Mouse (Mus musculus) neural tube, embryonic 11.5 days (tissue): ENCODE results near the gene Gse1. TPM values are rescaled to one million over a fixed set of nuclear protein-coding genes. Genes with fewer than 3 reads are reported as not detected.

Source experiments
- ATAC-seq: fragments of 200-750 bp; cut with Nextera tagmentation; 2 replicates; pipeline ENCODE4 v1.8.0; 2017; ENCODE audit warnings: moderate number of reproducible peaks, mild to moderate bottlenecking, moderate TSS enrichment, moderate library complexity; ENCODE audit not compliant: insufficient read depth, low FRiP score, low TSS enrichment
- DNase-seq: peaks from one replicate; pipeline ENCODE4 v3.0.0-alpha.2; 2015; ENCODE audit warnings: low spot score
- H3K27ac ChIP-seq: fragments of 300-500 bp; sonication (generic); 2 replicates; pipeline ENCODE4 v1.5.1; 2014; ENCODE audit warnings: low read depth, mild to moderate bottlenecking, low read length
- H3K27me3 ChIP-seq: fragments of 300-500 bp; sonication (generic); 2 replicates; pipeline ENCODE4 v1.6.1; 2014; ENCODE audit warnings: mild to moderate bottlenecking, low read length, mixed read lengths; ENCODE audit not compliant: control insufficient read depth, insufficient read depth
- H3K36me3 ChIP-seq: fragments of 300-500 bp; sonication (generic); 2 replicates; pipeline ENCODE4 v1.6.1; 2014; ENCODE audit warnings: mild to moderate bottlenecking, low read length, moderate library complexity, mixed read lengths; ENCODE audit not compliant: control insufficient read depth, insufficient read depth
- H3K4me1 ChIP-seq: fragments of 300-500 bp; sonication (generic); 2 replicates; pipeline ENCODE4 v1.6.1; 2014; ENCODE audit warnings: low read length, mixed read lengths; ENCODE audit not compliant: control insufficient read depth, insufficient read depth
- H3K4me2 ChIP-seq: fragments of 300-500 bp; sonication (generic); 2 replicates; pipeline ENCODE4 v1.6.1; 2014; ENCODE audit warnings: low read depth, mild to moderate bottlenecking, moderate library complexity
- H3K4me3 ChIP-seq: fragments of 300-500 bp; sonication (generic); 2 replicates; pipeline ENCODE4 v1.5.1; 2014; ENCODE audit warnings: low read depth, low read length
- H3K9ac ChIP-seq: fragments of 300-500 bp; sonication (generic); 2 replicates; pipeline ENCODE4 v1.6.1; 2014; ENCODE audit warnings: mild to moderate bottlenecking, low read length
- H3K9me3 ChIP-seq: fragments of 300-500 bp; sonication (generic); 2 replicates; pipeline ENCODE4 v1.6.1; 2016; ENCODE audit warnings: low read length; ENCODE audit not compliant: control insufficient read depth
- WGBS: fragments of 180-500 bp; shearing (Covaris S2); extraction: QIAGEN DNeasy Blood & Tissue Kit; methylation state at CpG from one replicate; pipeline ENCODE4 v1.1.7; 2014; 5-methylcytosine and 5-hydroxymethylcytosine counted together
- polyA plus RNA-seq: library from polyadenylated mRNA; unstranded; fragments of >200 nt; fragmentation: Nextera tagmentation; extraction: Ambion mirVana; gene quantifications from 2 replicates; pipeline ENCODE4 v1.2.1, GENCODE M21; 2014

Gse1 gene
- polyA plus RNA-seq, 1 experiment from 2014 or later, result 33.5 TPM

DNA sequence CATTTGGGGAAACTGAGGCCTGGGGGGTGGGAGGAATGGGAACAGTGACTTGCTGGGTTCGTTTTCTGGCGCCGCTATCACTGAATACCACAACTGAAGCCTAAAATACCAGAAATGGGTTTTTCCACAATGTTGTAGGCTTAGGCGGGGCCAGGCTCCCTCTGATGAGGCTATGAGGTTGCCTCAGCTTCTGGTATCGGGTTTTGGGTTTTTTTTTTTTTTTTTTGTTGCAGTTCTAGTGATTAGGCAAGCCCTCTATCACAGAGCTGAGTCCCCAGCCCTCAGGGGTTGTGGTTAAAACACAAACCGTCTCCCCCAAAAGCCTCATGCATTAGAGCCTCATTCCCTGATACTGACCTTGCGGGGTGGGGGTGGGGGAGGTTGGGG, 149.5 kb downstream of the Gse1 start:
- Histone ChIP-seq H3K4me3 (no peak overlapping the region), H3K9me3 (no peaks in the 10 kb centered on the region), H3K9ac (no peak overlapping the region), H3K36me3 (no peaks in the 10 kb centered on the region), H3K27me3 (no peaks in the 10 kb centered on the region), H3K4me2 (no peak overlapping the region), H3K4me1 (peaks cover 90% of the 10 kb centered on the region), H3K27ac (peak overlapping the region; percentile 93)
- ATAC-seq (no peak), DNase-seq (no peak)
- WGBS, result 55% methylated on average over 7 of the region's 7 CpGs

DNA sequence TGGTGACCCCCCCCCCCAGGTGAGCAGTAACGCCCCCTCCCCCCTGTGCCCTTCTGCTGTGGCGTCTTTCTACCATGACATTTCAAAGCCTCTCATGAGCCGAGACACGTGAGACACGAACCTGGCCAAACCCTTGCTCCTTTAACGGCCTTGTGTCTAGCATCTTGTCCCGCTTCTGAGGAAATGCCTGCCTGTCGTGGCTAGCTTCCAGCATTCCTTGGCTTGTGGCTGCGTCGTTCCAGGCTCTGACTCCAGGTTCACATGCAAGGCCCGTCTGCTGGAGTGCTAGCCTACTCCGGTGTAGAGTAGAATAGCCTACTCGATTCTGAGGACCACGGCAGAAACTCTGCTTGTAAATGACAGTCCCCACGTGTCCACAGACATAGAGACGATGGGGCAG, 150.1 kb downstream of the Gse1 start:
- Histone ChIP-seq H3K9ac (no peak overlapping the region), H3K27ac (no peak overlapping the region), H3K4me1 (peaks cover 94% of the 10 kb centered on the region), H3K27me3 (no peaks in the 10 kb centered on the region), H3K4me2 (no peak overlapping the region), H3K36me3 (no peaks in the 10 kb centered on the region), H3K4me3 (no peak overlapping the region), H3K9me3 (no peaks in the 10 kb centered on the region)
- ATAC-seq (no peak), DNase-seq (peak; percentile 15)
- 41% methylated on average over 16 of the region's 16 CpGs for WGBS

DNA sequence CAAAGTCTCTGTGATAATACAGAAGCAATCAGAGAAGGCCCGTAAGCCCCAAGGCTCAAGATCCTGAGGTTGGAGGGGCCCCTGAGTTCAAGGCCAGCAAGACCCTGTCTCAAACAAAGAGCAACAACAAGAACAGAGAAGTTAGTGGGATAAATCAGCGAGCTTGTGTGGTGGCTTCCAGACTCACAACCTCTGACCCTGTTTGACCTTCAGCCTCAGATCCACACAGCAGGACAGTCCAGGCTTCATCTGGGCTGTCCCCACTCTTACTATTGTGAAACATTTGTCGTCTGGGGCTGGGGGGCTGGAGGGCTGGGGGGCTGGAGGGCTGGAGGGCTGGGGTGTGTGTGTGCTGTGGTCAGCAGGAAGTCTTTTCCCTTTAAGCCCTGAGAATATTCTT, 150.8 kb downstream of the Gse1 start:
- 20% methylated on average over 3 of the region's 3 CpGs for WGBS
- Histone ChIP-seq H3K4me1 (peaks cover 93% of the 10 kb centered on the region), H3K36me3 (no peaks in the 10 kb centered on the region), H3K27me3 (no peaks in the 10 kb centered on the region), H3K9me3 (no peaks in the 10 kb centered on the region), H3K4me2 (no peak overlapping the region), H3K9ac (no peak overlapping the region), H3K27ac (no peak overlapping the region), H3K4me3 (no peak overlapping the region)
- ATAC-seq, result no peak
- no peak for DNase-seq

DNA sequence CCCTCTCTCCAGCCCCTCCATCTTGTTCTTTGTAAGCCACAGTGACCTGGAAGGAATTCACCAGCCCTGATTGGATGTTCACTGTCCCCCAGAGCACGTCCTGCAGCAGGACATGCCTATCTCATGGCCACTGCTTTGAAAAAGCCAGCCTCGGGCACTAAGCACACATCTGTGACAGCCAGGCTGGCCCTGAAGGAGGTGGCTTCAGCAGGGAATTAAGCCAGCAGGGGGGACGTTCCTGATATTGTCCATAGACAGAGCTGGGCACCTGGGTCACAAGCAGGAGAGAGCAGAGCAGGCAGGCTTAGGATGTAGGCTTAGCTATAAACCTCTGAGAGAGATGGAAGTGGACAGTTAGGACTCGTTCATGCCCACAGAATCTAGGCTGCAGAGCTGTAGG, 153.6 kb downstream of the Gse1 start:
- Histone ChIP-seq H3K4me1 (peaks cover 68% of the 10 kb centered on the region), H3K4me2 (no peak overlapping the region), H3K36me3 (no peaks in the 10 kb centered on the region), H3K4me3 (no peak overlapping the region), H3K27ac (peak overlapping the region; percentile 63), H3K9me3 (no peaks in the 10 kb centered on the region), H3K9ac (0 out of 2 replicates have a peak overlapping the region, but pooled peaks have one; percentile 11), H3K27me3 (no peaks in the 10 kb centered on the region)
- DNase-seq (no peak), ATAC-seq (no peak)
- WGBS, result 38% methylated on average over 4 of the region's 4 CpGs

DNA sequence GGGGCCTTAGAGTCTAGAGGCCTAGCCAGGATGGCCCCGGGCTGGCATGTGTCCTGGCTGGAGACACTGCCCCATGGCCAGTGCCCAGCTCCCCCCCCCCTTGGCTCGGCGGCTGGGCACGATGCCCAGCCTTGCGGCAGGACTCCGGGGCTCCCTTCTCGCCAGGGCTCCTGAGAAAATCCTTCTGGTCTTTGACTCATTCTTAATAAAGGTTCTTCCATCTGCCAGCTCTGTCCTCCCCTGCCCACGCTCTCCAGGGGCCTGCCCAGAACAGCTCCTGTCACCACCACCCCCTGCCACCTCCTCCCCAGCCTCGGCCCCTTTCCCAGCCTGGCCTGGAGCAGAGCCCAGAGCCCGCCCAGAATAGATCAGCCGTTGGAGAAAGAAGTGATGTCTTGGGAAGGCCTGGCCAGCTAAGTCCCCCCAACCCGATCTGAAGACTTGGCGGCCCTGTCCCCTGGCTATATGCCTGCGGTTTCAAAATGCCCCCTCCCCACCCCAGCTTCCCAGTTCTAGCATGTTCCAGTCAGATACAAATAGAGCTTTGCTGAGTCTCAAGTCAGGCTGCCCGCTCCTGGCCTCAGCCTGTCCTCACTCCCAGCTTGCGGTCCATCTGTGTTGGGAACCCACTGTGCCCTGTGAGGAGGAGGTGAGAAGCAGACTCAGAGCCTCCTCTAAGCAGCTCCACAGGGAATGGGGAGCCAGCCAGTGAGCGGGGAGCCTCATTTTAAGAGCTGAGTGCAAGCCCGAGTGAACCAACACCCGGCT, 154.4 kb downstream of the Gse1 start:
- ATAC-seq (0 out of 2 replicates have a peak, but pooled peaks have one; percentile 24), DNase-seq (peak; percentile 9)
- H3K4me3 ChIP-seq, result no peak overlapping the region
- H3K9me3 ChIP-seq, result no peaks in the 10 kb centered on the region
- peak overlapping the region; percentile 11; the same call in 1 of the 2 replicates for H3K9ac ChIP-seq
- H3K4me2 ChIP-seq, result no peak overlapping the region
- H3K36me3 ChIP-seq, result no peaks in the 10 kb centered on the region
- peaks cover 65% of the 10 kb centered on the region for H3K4me1 ChIP-seq
- peak overlapping the region; percentile 53; the same call in 1 of the 2 replicates for H3K27ac ChIP-seq
- no peaks in the 10 kb centered on the region for H3K27me3 ChIP-seq
- 73% methylated on average over 19 of the region's 19 CpGs for WGBS

DNA sequence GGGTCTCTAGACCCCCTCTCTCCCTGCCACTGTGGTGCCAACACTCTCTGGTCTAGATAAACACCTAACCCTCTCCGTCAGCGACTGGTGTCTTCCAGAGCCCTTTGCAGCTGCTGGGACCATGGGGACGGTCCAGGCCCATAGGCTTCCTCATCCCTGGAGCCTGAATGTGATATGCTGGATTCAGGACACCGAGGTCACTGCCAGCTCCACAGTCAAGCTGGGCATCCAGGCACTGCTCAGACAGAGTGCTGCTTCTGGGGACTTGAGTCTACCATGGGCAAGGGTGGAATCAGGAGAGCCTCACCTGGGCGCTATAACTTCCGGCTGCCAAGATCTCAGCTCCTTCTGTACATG, 154.9 kb downstream of the Gse1 start:
- H3K4me2 ChIP-seq, result no peak overlapping the region
- no peaks in the 10 kb centered on the region for H3K9me3 ChIP-seq
- no peaks in the 10 kb centered on the region for H3K36me3 ChIP-seq
- DNase-seq, result no peak
- H3K27me3 ChIP-seq, result no peaks in the 10 kb centered on the region
- H3K27ac ChIP-seq, result peak overlapping the region; percentile 4; the same call in 1 of the 2 replicates
- ATAC-seq, result no peak
- peaks cover 60% of the 10 kb centered on the region for H3K4me1 ChIP-seq
- H3K9ac ChIP-seq, result no peak overlapping the region; the same call in 1 of the 2 replicates
- no peak overlapping the region for H3K4me3 ChIP-seq
- 79% methylated on average over 6 of the region's 6 CpGs for WGBS

DNA sequence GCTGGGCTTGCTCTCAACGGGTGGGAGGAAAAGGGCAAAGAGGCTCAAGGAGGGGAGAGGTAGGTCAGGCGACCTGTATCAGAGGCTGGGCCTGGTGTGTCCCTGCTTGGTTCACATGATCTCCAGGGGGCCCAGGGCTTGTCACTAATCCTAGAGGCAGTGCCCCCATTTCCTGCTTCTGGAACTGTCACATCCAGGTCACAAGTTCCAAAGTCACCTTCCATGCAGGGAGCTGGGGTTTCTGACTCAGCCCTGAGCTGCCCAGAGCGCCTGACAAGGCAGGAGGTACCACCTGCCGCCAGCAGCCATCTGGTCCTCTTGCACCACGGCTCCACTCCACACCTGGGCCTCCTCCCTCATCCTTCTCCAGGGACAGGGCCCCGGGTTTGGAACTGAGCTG, 155.5 kb downstream of the Gse1 start:
- peaks cover 54% of the 10 kb centered on the region for H3K4me1 ChIP-seq
- ATAC-seq (no peak), DNase-seq (no peak)
- no peaks in the 10 kb centered on the region for H3K9me3 ChIP-seq
- H3K27me3 ChIP-seq, result no peaks in the 10 kb centered on the region
- no peaks in the 10 kb centered on the region for H3K36me3 ChIP-seq
- H3K9ac ChIP-seq, result no peak overlapping the region
- no peak overlapping the region for H3K27ac ChIP-seq
- H3K4me2 ChIP-seq, result no peak overlapping the region
- 34% methylated on average over 6 of the region's 6 CpGs for WGBS
- H3K4me3 ChIP-seq, result no peak overlapping the region

DNA sequence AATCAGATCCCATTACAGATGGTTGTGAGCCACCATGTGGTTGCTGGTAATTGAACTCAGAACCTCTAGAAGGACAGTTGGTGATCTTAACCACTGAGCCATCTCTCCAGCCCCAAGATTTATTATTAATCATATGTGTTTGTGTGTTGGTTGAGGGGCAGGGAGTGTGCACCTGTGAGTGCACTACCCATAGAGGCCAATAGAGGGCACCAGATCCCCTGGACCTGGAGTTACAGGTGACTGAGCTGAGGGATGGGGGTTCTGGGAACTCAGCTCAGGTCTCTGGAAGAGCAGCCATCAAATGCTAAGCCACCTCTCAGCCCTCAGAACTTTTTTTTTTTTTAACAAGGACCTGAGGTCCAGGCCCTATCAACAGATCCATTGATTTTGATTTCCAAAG, 156.5 kb downstream of the Gse1 start:
- Histone ChIP-seq H3K9me3 (no peaks in the 10 kb centered on the region), H3K27me3 (no peaks in the 10 kb centered on the region), H3K4me3 (no peak overlapping the region), H3K27ac (no peak overlapping the region), H3K4me1 (peaks cover 46% of the 10 kb centered on the region), H3K36me3 (no peaks in the 10 kb centered on the region), H3K9ac (no peak overlapping the region), H3K4me2 (no peak overlapping the region)
- ATAC-seq (no peak), DNase-seq (no peak)

DNA sequence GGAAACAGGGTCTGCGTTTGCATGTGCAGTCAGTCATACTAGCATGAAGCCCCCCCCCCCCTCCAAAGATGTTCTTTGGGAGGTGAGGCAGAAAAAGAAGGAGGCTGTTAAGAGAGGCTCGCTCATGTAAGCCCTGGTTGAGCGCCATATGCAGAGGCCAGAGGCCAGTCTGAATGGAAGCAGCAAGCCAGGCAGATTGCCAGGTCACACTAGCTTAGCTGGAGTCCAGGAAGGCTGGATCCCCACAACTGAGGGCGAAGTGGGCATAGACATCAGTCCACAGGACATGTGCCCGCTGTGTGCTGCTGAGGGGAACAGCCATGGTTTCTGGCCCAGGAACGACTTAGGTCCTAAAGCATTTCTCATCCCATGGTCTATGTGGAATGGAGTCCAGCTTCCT, 160.0 kb downstream of the Gse1 start:
- Histone ChIP-seq H3K36me3 (no peaks in the 10 kb centered on the region), H3K4me3 (no peak overlapping the region), H3K9me3 (no peaks in the 10 kb centered on the region), H3K4me1 (peaks cover 39% of the 10 kb centered on the region), H3K27ac (no peak overlapping the region), H3K9ac (no peak overlapping the region), H3K4me2 (no peak overlapping the region), H3K27me3 (no peaks in the 10 kb centered on the region)
- 85% methylated on average over 6 of the region's 6 CpGs for WGBS
- ATAC-seq (no peak), DNase-seq (peak; percentile 9)
